Mouse (Mus musculus) C2C12 (cell line): ENCODE data around the gene Cplx1. TPM values are rescaled to one million over a fixed set of nuclear protein-coding genes. Genes with fewer than 3 reads are reported as not detected.

ENCODE experiments used
- H3K27me3 ChIP-seq: one replicate; pipeline ENCODE4 v1.6.1; 2011; ENCODE audit not compliant: control insufficient read depth, insufficient read depth, insufficient read length
- H3K36me3 ChIP-seq: one replicate; pipeline ENCODE4 v1.6.1; 2011; ENCODE audit not compliant: control insufficient read depth, insufficient read depth
- H3K4me3 ChIP-seq: one replicate; pipeline ENCODE4 v1.5.1; 2011; ENCODE audit warnings: mild to moderate bottlenecking, control low read depth; ENCODE audit not compliant: poor library complexity, insufficient read depth, severe bottlenecking
- H3K79me2 ChIP-seq: one replicate; pipeline ENCODE4 v1.6.1; 2011; ENCODE audit not compliant: control insufficient read depth, insufficient read depth
- H3K79me3 ChIP-seq: one replicate; pipeline ENCODE4 v1.6.1; 2011; ENCODE audit warnings: low read depth, control low read depth
- H3ac ChIP-seq: one replicate; pipeline ENCODE3; 2011; ENCODE audit warnings: low read depth; ENCODE audit not compliant: control insufficient read depth, insufficient read length
- CEBPB ChIP-seq: IDR thresholded peaks from one replicate; pipeline ENCODE4 v1.6.1; 2011; ENCODE audit warnings: low read depth, mild to moderate bottlenecking, control low read depth, moderate library complexity
- CTCF ChIP-seq: IDR thresholded peaks from one replicate; pipeline ENCODE4 v1.5.1; 2011; ENCODE audit not compliant: control insufficient read depth, insufficient read depth, insufficient read length
- FOSL1 ChIP-seq: IDR thresholded peaks from one replicate; pipeline ENCODE4 v1.8.0; 2011; ENCODE audit warnings: mild to moderate bottlenecking, low read length; ENCODE audit not compliant: poor library complexity, insufficient read depth, severe bottlenecking
- MAX ChIP-seq: IDR thresholded peaks from one replicate; pipeline ENCODE4 v1.6.1; 2011; ENCODE audit warnings: mild to moderate bottlenecking, control low read depth
- MYOD1 ChIP-seq: IDR thresholded peaks from one replicate; pipeline ENCODE4 v1.6.1; 2011; ENCODE audit warnings: low read depth; ENCODE audit not compliant: control insufficient read depth, insufficient read length
- MYOG ChIP-seq: IDR thresholded peaks from one replicate; pipeline ENCODE4 v1.6.1; 2011; ENCODE audit not compliant: control insufficient read depth, insufficient read length; ENCODE audit errors: extremely low read depth
- USF1 ChIP-seq: IDR thresholded peaks from one replicate; pipeline ENCODE4 v1.6.1; 2011; ENCODE audit warnings: low read depth, mild to moderate bottlenecking, control low read depth, moderate library complexity
- polyA plus RNA-seq: library from polyadenylated mRNA; unstranded; fragments of >200 nt; fragmentation: generic; extraction: Trizol; gene quantifications from one replicate; pipeline ENCODE4 v1.2.1, GENCODE M21; 2012; ENCODE audit warnings: missing spikeins

Gene Cplx1
- polyA plus RNA-seq, 1 experiment = not detected

- H3K79me2 ChIP-seq = peaks cover 51% of the 10 kb centered on the region
- H3ac ChIP-seq = no peak overlapping the region
- H3K27me3 ChIP-seq = no peaks in the 10 kb centered on the region
- H3K4me3 ChIP-seq = no peak overlapping the region
- no peak for TF ChIP-seq USF1
- no peak for TF ChIP-seq CEBPB
- no peak for TF ChIP-seq CTCF
- TF ChIP-seq MYOD1 = no peak
- no peak for TF ChIP-seq MAX
- no peak for TF ChIP-seq MYOG
- TF ChIP-seq FOSL1 = no peak
- H3K36me3 ChIP-seq = peaks cover 65% of the 10 kb centered on the region
- H3K79me3 ChIP-seq = peaks cover 33% of the 10 kb centered on the region
These were observed 76.1 kb downstream of the Cplx1 start for GRCm38 (mm10) chr5:108473737-108474136.

- Histone ChIP-seq H3K4me3 (no peak overlapping the region), H3K79me3 (peaks cover 70% of the 10 kb centered on the region), H3K79me2 (peaks cover 80% of the 10 kb centered on the region), H3ac (no peak overlapping the region), H3K27me3 (no peaks in the 10 kb centered on the region), H3K36me3 (peaks cover 32% of the 10 kb centered on the region)
- no peak for TF ChIP-seq MAX
- TF ChIP-seq USF1 = no peak
- TF ChIP-seq MYOD1 = peak; percentile 45
These were observed 80.2 kb downstream of the Cplx1 start for GRCm38 (mm10) chr5:108469617-108470016.

Other genes with a start within 250 kb of the Cplx1 start
- gene Pigg, start 237.4 kb downstream of the Cplx1 start, polyA plus RNA-seq = 1.8 TPM
- gene Gm42517, start 182.1 kb downstream of the Cplx1 start, polyA plus RNA-seq = 1.1 TPM
- gene Pde6b, start 161.6 kb downstream of the Cplx1 start, polyA plus RNA-seq = 0.01 TPM
- gene Atp5k, start 115.6 kb downstream of the Cplx1 start, polyA plus RNA-seq = 1,015 TPM
- gene Mfsd7a, start 101.1 kb downstream of the Cplx1 start, polyA plus RNA-seq = 0.25 TPM
- gene Pcgf3, start 88.8 kb downstream of the Cplx1 start, polyA plus RNA-seq = 14.4 TPM
- 44.0 TPM for gene Gak, start 79.7 kb upstream of the Cplx1 start, polyA plus RNA-seq
- gene Tmem175, start 79.7 kb upstream of the Cplx1 start, polyA plus RNA-seq = 9.1 TPM
- 1.1 TPM for gene Idua, start 110.3 kb upstream of the Cplx1 start, polyA plus RNA-seq
- 4.7 TPM for gene Dgkq, start 119.6 kb upstream of the Cplx1 start, polyA plus RNA-seq
- 0.11 TPM for gene Slc26a1, start 125.5 kb upstream of the Cplx1 start, polyA plus RNA-seq
- 30.9 TPM for gene Fgfrl1, start 142.4 kb upstream of the Cplx1 start, polyA plus RNA-seq
- gene Rnf212, start 225.0 kb upstream of the Cplx1 start, polyA plus RNA-seq = not detected
- gene Tmed11, start 245.3 kb upstream of the Cplx1 start, polyA plus RNA-seq = not detected